Mouse (Mus musculus): Measurements from ENCODE around the gene Slc25a28. TPM values are rescaled to one million over a fixed set of nuclear protein-coding genes. Genes with fewer than 3 reads are reported as not detected.
A peak's percentile ranks its signal among the peaks of the same experiment; 100 is the strongest.

Gene Slc25a28
- 14.4 and 16.2 TPM in 2 replicates for polyA plus RNA-seq (2015; fragmentation: Nextera tagmentation; extraction: Ambion mirVana)

DNA sequence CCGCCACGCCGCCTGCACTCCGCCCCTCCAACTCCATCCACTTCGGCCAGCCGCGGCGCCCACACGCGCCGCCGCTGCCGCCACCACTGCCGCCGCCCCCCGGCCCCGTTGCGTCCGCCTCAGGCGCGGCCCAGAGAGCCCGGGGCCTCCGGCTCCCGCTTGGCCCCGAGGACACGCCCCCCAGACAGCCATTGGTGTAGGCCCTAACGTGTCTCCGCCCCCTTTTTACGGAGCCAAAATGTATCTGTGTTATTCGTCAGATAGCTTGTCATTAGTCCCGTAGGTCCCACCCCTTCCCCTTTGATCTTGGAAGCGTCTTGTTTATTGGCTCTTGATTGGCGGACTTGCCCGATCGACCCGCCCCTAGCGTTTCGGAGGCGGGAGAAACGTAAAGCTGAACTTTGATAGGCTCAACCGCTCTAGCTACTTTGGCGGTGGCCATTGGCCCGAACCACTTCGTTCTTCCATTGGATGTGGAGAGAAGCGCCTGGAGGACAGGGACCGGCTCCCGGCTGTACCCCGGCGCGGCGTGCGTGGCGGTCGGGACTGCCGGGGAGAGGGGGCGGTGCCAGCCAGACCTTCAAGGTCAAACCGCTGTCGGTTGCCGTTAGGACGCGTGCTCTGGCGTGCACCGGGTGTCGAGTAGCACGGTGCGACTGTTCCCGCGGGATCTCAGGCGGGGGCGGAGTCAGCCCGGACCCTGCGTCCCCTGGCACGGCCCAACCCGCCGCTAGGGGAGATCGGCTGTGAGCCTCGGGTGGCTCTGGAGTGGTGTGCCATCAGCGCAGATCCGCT, at the start of gene Slc25a28:
TSS of gene Slc25a28 (minus strand) at position 152 of the 795 bp plus-strand sequence.
- Histone ChIP-seq H3K27me3 (no peaks in the 10 kb centered on the region), H3K4me1 (peaks cover 28% of the 10 kb centered on the region), H3K9ac (peak within 1 kb of the TSS; percentile 93), H3K27ac (peak within 1 kb of the TSS; percentile 98), H3K4me3 (peak within 1 kb of the TSS; percentile 94), H3K9me3 (replicated peaks) (no peaks in the 10 kb centered on the region), H3K4me2 (peak within 1 kb of the TSS; percentile 87), H3K36me3 (ENCODE audit: poor library complexity, severe bottlenecking) (no peaks in the 10 kb centered on the region)
- WGBS = 0% methylated on average over 58 of the region's 79 CpGs
- ATAC-seq = peak; percentile 98

DNA sequence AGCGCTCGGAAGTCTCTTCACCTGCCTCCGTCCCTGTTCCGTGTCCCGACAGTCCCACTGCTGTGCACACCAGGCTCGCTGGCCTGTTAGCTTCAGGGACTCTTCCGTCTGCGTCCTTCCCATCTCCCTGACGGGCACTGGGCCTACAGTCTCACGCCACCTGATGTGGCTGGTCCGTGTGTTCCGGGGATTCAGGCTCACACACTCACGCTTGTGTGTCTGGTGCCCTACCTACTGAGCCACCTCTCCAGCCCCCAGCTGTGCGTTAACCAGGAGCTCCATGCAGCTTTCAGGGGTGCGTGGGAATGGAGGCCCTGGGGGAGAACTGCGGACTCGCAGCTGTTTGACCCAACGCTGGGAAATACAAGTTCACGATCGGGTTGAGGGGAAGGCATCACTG, 49.5 kb upstream of the Slc25a28 start:
- peaks cover 67% of the 10 kb centered on the region for H3K36me3 ChIP-seq (ENCODE audit: poor library complexity, severe bottlenecking)
- H3K4me3 ChIP-seq = no peak overlapping the region
- H3K27ac ChIP-seq = no peak overlapping the region
- no peak overlapping the region for H3K9ac ChIP-seq
- H3K27me3 ChIP-seq = no peaks in the 10 kb centered on the region
- ATAC-seq = no peak
- H3K4me2 ChIP-seq = no peak overlapping the region
- no peaks in the 10 kb centered on the region for H3K4me1 ChIP-seq
- 92% methylated on average over 20 of the region's 20 CpGs for WGBS
- no peaks in the 10 kb centered on the region for H3K9me3 ChIP-seq (replicated peaks)

- no peak for ATAC-seq
- Histone ChIP-seq H3K36me3 (ENCODE audit: poor library complexity, severe bottlenecking) (peaks cover 70% of the 10 kb centered on the region), H3K4me2 (no peak overlapping the region), H3K27me3 (no peaks in the 10 kb centered on the region), H3K4me1 (no peaks in the 10 kb centered on the region), H3K9ac (no peak overlapping the region), H3K27ac (no peak overlapping the region), H3K4me3 (no peak overlapping the region), H3K9me3 (replicated peaks) (no peaks in the 10 kb centered on the region)
- 87% methylated on average over 10 of the region's 10 CpGs for WGBS
These were observed 48.8 kb upstream of the Slc25a28 start for GRCm38 (mm10) chr19:43723501-43723900.

GRCm38 (mm10) chr19:43722891-43723290, 48.2 kb upstream of the Slc25a28 start:
- no peaks in the 10 kb centered on the region for H3K27me3 ChIP-seq
- H3K4me3 ChIP-seq = no peak overlapping the region
- peaks cover 70% of the 10 kb centered on the region for H3K36me3 ChIP-seq (ENCODE audit: poor library complexity, severe bottlenecking)
- no peaks in the 10 kb centered on the region for H3K4me1 ChIP-seq
- no peak overlapping the region for H3K27ac ChIP-seq
- ATAC-seq = no peak
- 78% methylated on average over 8 of the region's 8 CpGs for WGBS
- H3K9me3 ChIP-seq (replicated peaks) = no peaks in the 10 kb centered on the region
- H3K9ac ChIP-seq = no peak overlapping the region
- H3K4me2 ChIP-seq = no peak overlapping the region

DNA sequence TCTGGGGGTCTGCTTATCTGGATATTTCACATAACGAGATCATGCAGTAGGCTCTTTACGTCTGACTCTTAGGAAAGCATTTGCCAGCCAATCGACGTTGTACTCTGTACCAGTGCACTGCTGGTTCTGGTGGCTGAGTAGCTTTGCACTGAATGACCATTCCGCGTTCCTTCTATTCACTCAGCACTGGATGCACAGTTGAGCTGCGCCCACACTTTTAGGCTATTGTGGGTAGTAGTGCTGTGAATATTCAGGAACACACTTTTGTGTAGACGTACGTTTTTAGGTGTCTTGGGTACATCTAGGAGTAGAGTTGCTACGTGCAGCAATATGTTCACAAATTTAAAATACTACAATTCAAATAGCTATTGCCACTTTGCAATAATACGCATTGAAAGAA, 45.4 kb upstream of the Slc25a28 start:
- Histone ChIP-seq H3K4me1 (no peaks in the 10 kb centered on the region), H3K27me3 (no peaks in the 10 kb centered on the region), H3K9me3 (replicated peaks) (no peaks in the 10 kb centered on the region), H3K27ac (no peak overlapping the region), H3K36me3 (ENCODE audit: poor library complexity, severe bottlenecking) (peaks cover 50% of the 10 kb centered on the region), H3K4me2 (no peak overlapping the region), H3K4me3 (no peak overlapping the region), H3K9ac (no peak overlapping the region)
- 93% methylated on average over 11 of the region's 11 CpGs for WGBS
- no peak for ATAC-seq

GRCm38 (mm10) chr19:43711971-43712370, 37.3 kb upstream of the Slc25a28 start:
- WGBS = 79% methylated on average over 5 of the region's 5 CpGs
- no peak for ATAC-seq
- Histone ChIP-seq H3K27ac (no peak overlapping the region), H3K4me1 (no peaks in the 10 kb centered on the region), H3K9ac (no peak overlapping the region), H3K27me3 (no peaks in the 10 kb centered on the region), H3K9me3 (replicated peaks) (no peaks in the 10 kb centered on the region), H3K36me3 (ENCODE audit: poor library complexity, severe bottlenecking) (peaks cover 23% of the 10 kb centered on the region), H3K4me2 (no peak overlapping the region), H3K4me3 (no peak overlapping the region)

DNA sequence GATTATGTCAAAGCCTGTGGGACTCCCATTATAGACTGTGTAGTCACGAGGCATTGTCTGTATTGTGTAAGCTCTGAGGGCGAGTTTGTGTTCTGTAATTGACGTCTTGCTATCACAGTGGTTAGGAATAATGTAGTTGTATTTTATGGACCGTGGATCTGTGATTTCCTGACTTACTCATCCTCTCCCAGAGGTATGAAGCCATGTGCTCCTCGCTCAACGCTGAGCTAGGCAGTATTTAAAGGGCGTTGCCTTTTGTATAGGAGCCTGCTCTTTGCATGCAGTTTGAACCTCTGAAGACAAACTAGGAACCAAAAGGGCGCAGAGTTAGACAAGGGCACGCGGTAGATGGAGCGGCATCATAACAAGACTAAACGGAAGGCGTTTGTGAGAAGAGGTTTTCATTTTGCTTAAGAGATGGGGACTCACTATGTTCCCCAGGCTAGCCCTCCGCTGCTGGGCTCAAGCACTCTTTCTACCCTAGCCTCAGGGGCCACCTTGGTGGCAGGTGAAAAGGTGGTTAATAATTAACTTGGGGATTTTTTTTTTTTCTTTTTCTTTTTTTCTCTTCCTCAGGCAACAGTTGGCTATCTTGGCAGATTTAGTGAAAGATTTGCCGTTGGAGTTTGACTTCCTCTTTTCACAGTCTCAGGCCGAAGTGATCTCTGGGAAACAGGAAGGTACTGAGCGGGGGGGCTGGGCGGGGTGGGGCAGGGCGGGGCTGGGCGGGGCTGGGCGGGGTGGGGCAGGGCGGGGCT, 36.7 kb upstream of the Slc25a28 start:
- Histone ChIP-seq H3K4me1 (no peaks in the 10 kb centered on the region), H3K4me3 (no peak overlapping the region), H3K36me3 (ENCODE audit: poor library complexity, severe bottlenecking) (peaks cover 28% of the 10 kb centered on the region), H3K9me3 (replicated peaks) (no peaks in the 10 kb centered on the region), H3K4me2 (no peak overlapping the region), H3K27me3 (no peaks in the 10 kb centered on the region), H3K27ac (no peak overlapping the region), H3K9ac (no peak overlapping the region)
- 54% methylated on average over 22 of the region's 22 CpGs for WGBS
- ATAC-seq = no peak

- Histone ChIP-seq H3K9ac (no peak overlapping the region), H3K27me3 (no peaks in the 10 kb centered on the region), H3K36me3 (ENCODE audit: poor library complexity, severe bottlenecking) (peaks cover 49% of the 10 kb centered on the region), H3K9me3 (replicated peaks) (no peaks in the 10 kb centered on the region), H3K4me3 (no peak overlapping the region), H3K27ac (no peak overlapping the region), H3K4me2 (no peak overlapping the region), H3K4me1 (no peaks in the 10 kb centered on the region)
- 71% methylated on average over 8 of the region's 8 CpGs for WGBS
- ATAC-seq = no peak
These were observed 34.6 kb upstream of the Slc25a28 start for GRCm38 (mm10) chr19:43709317-43709716.

GRCm38 (mm10) chr19:43708206-43708605, 33.5 kb upstream of the Slc25a28 start:
- Histone ChIP-seq H3K9ac (no peak overlapping the region), H3K36me3 (ENCODE audit: poor library complexity, severe bottlenecking) (peaks cover 54% of the 10 kb centered on the region), H3K27me3 (no peaks in the 10 kb centered on the region), H3K27ac (no peak overlapping the region), H3K4me1 (no peaks in the 10 kb centered on the region), H3K4me2 (no peak overlapping the region), H3K9me3 (replicated peaks) (no peaks in the 10 kb centered on the region), H3K4me3 (no peak overlapping the region)
- ATAC-seq = no peak
- 89% methylated on average over 7 of the region's 7 CpGs for WGBS

DNA sequence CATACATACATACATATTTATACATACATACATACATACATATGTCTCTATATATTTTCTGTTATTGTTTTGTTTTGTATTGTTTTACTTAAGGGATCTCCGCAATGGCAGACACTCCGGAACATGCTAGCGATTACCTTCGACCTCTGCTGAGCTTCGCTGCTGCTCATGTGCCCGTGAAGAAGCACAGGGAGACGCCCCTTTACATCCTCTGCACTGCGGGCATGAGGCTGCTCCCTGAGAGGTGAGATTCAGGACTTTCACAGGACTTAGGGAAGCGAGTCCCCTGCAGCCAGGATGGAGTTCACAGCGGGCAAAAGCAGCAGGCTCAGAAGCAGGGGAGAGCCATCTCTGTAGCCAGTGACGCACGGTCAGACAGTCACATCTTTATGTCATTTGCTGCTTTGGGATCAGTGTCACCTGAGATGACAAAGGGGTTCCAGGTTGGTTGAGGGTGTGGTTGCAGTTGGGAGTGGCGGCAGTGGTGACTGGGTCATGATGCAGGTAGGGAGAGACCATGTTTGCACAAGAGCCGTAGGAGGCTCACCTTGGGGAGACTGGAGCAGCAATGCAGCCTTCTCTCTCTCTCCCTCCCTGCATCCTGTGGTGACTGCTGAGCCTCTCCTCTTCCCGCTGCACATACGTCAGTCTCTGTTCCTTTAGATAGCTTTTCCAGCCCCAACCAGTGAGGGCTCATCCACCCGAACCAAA, 30.3 kb upstream of the Slc25a28 start:
- no peak for ATAC-seq
- peaks cover 67% of the 10 kb centered on the region for H3K36me3 ChIP-seq (ENCODE audit: poor library complexity, severe bottlenecking)
- H3K9me3 ChIP-seq (replicated peaks) = no peaks in the 10 kb centered on the region
- no peaks in the 10 kb centered on the region for H3K4me1 ChIP-seq
- 88% methylated on average over 17 of the region's 17 CpGs for WGBS
- H3K27me3 ChIP-seq = no peaks in the 10 kb centered on the region
- H3K9ac ChIP-seq = no peak overlapping the region
- no peak overlapping the region for H3K27ac ChIP-seq
- no peak overlapping the region for H3K4me3 ChIP-seq
- no peak overlapping the region for H3K4me2 ChIP-seq

- ATAC-seq = no peak
- Histone ChIP-seq H3K27ac (no peak overlapping the region), H3K9me3 (replicated peaks) (no peaks in the 10 kb centered on the region), H3K27me3 (no peaks in the 10 kb centered on the region), H3K36me3 (ENCODE audit: poor library complexity, severe bottlenecking) (peaks cover 68% of the 10 kb centered on the region), H3K4me2 (no peak overlapping the region), H3K9ac (no peak overlapping the region), H3K4me3 (no peak overlapping the region), H3K4me1 (no peaks in the 10 kb centered on the region)
- 91% methylated on average over 11 of the region's 11 CpGs for WGBS
These were observed 29.5 kb upstream of the Slc25a28 start for GRCm38 (mm10) chr19:43704211-43704610.

DNA sequence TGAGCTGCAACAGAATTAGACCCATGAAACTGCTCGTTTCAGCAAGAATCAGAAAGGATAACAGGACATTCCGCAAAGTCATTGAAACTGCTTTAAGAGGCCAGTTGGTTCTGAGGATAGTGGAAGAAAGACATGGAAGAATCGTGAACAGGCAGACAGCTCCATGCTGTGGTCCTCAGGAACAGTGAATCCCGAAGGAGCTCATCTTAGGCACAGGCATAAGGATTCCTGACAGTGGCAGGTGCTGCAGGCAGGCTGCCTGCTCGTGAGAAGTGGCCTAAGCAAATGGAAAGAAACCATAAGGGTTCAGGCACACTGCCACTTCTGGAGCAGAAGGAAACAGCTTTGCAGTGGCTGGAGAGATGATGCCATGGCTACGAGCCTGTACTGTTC, 25.1 kb upstream of the Slc25a28 start:
- no peaks in the 10 kb centered on the region for H3K9me3 ChIP-seq (replicated peaks)
- ATAC-seq = no peak
- H3K27ac ChIP-seq = no peak overlapping the region
- no peaks in the 10 kb centered on the region for H3K27me3 ChIP-seq
- no peaks in the 10 kb centered on the region for H3K4me1 ChIP-seq
- H3K9ac ChIP-seq = no peak overlapping the region
- H3K36me3 ChIP-seq (ENCODE audit: poor library complexity, severe bottlenecking) = peaks cover 33% of the 10 kb centered on the region
- H3K4me2 ChIP-seq = no peak overlapping the region
- H3K4me3 ChIP-seq = no peak overlapping the region
- WGBS = 88% methylated on average over 6 of the region's 6 CpGs
